ENCODE assay signal across 38 mouse cellular contexts in the genomic region with DNA sequence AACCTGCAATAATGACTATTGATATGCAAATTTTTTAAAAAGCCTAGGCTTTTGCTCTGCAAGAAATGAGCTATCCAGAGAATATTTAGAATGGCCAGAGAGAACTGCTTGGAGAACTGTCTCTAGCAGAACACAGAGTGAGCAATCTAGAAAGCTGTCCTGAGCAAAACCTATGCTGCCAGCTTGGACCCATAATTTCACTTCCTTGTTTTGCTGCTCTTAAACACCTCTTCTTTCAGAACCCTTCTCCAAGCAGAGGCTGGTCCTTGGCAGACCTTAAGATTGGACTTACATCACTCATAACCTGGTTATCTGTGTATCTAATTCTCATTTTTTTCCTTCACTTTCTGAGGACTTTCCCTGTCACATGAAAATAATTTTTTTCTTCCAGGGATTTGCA. TPM values are rescaled to one million over a fixed set of nuclear protein-coding genes. Genes with fewer than 3 reads are reported as not detected.
"Had no signal": no experiment of that assay in that cellular context is flagged by ENCODE, and none has a peak within 500 bp of the region (broad histone marks: within the 10 kb centered on the region; RNA-seq: fewer than 3 reads in every experiment).

No protein-coding gene starts in this region.

- H3K4me2 ChIP-seq: heart, embryonic 11.5 days; heart, embryonic 13.5 days; heart, embryonic 15.5 days; hindbrain, embryonic 13.5 days; hindbrain, embryonic 15.5 days; kidney, embryonic 15.5 days; limb, embryonic 13.5 days; limb, embryonic 15.5 days had no signal

- DNase-seq: gastrocnemius, adult 2 months; gastrocnemius, postnatal 10 days; gastrocnemius, postnatal 25 days; heart, adult 11 months; heart, adult 2 months; heart, postnatal 14 days; heart, postnatal 36 days; kidney, adult 11 months; kidney, adult 2 months; kidney, adult 9 months; kidney, postnatal 14 days; kidney, postnatal 36 days; layer of hippocampus, adult 9-11 months; layer of hippocampus, postnatal 36 days; left cerebral cortex, postnatal 4 days had no signal

- H3K27ac ChIP-seq: gastrocnemius, adult 2 months; heart, adult 2 months; heart, embryonic 13.5 days; heart, embryonic 15.5 days; hindbrain, embryonic 13.5 days; hindbrain, embryonic 15.5 days; hindbrain, postnatal 0 days; kidney, embryonic 15.5 days; kidney, postnatal 0 days; limb, embryonic 13.5 days; limb, embryonic 15.5 days had no signal

- H3K27me3 ChIP-seq: heart, embryonic 13.5 days; heart, embryonic 15.5 days; hindbrain, embryonic 13.5 days; hindbrain, embryonic 15.5 days; kidney, embryonic 15.5 days; limb, embryonic 13.5 days; limb, embryonic 15.5 days had no signal

- ATAC-seq: hindbrain, postnatal 0 days; intestine, embryonic 16.5 days had no signal

- H3K4me1 ChIP-seq: heart, embryonic 13.5 days; heart, embryonic 15.5 days; hindbrain, embryonic 13.5 days; hindbrain, embryonic 15.5 days; kidney, embryonic 15.5 days; limb, embryonic 13.5 days; limb, embryonic 15.5 days had no signal

- H3K36me3 ChIP-seq: heart, embryonic 13.5 days; heart, embryonic 15.5 days; hindbrain, embryonic 13.5 days; hindbrain, embryonic 15.5 days; kidney, embryonic 15.5 days; limb, embryonic 13.5 days; limb, embryonic 15.5 days had no signal

- H3K4me3 ChIP-seq: gastrocnemius, adult 2 months; heart, adult 2 months; heart, embryonic 13.5 days; heart, embryonic 15.5 days; hindbrain, embryonic 13.5 days; hindbrain, embryonic 15.5 days; kidney, embryonic 15.5 days; limb, embryonic 13.5 days; limb, embryonic 15.5 days had no signal

- H3K9ac ChIP-seq: heart, embryonic 13.5 days; heart, embryonic 15.5 days; hindbrain, embryonic 13.5 days; hindbrain, embryonic 15.5 days; kidney, embryonic 15.5 days; limb, embryonic 13.5 days; limb, embryonic 15.5 days had no signal

- H3K9me3 ChIP-seq: heart, embryonic 13.5 days; heart, embryonic 15.5 days; hindbrain, embryonic 13.5 days; hindbrain, embryonic 15.5 days; kidney, embryonic 15.5 days; limb, embryonic 13.5 days; limb, embryonic 15.5 days had no signal

RNA-seq across cellular contexts. Expression of a gene that starts 8.9 kb away (rescaled TPM):
- total RNA-seq: gastrocnemius, adult 2 months; gastrocnemius, postnatal 10 days; gastrocnemius, postnatal 25 days; gastrocnemius, postnatal 4 days; heart, adult 2 months; heart, postnatal 14 days; heart, postnatal 36 days; hematopoietic stem cell, adult 5-6 weeks; hindbrain, postnatal 0 days; layer of hippocampus, adult 18-20 months; layer of hippocampus, adult 8-10 months; layer of hippocampus, postnatal 14 days; layer of hippocampus, postnatal 36 days; left cerebral cortex, adult 18-20 months had no signal
- polyA plus RNA-seq: heart, adult 2 months; heart, embryonic 11.5 days; heart, embryonic 13.5 days; heart, embryonic 15.5 days; hindbrain, embryonic 11.5 days; hindbrain, embryonic 13.5 days; hindbrain, embryonic 15.5 days; intestine, embryonic 16.5 days; kidney, adult 2 months; kidney, embryonic 15.5 days; kidney, postnatal 0 days; large intestine, adult 2 months; limb, embryonic 11.5 days; limb, embryonic 13.5 days; limb, embryonic 15.5 days had no signal

RNA-seq across cellular contexts. Expression of a gene that starts 55.8 kb away (rescaled TPM):
- total RNA-seq: gastrocnemius, adult 2 months; gastrocnemius, postnatal 10 days; gastrocnemius, postnatal 25 days; gastrocnemius, postnatal 4 days; heart, adult 2 months; heart, postnatal 14 days; heart, postnatal 36 days; hematopoietic stem cell, adult 5-6 weeks; hindbrain, postnatal 0 days; layer of hippocampus, adult 18-20 months; layer of hippocampus, adult 8-10 months; layer of hippocampus, postnatal 14 days; layer of hippocampus, postnatal 36 days; left cerebral cortex, adult 18-20 months; left cerebral cortex, adult 8-10 months; left cerebral cortex, postnatal 25 days; left cerebral cortex, postnatal 4 days had no signal
- polyA plus RNA-seq: heart, adult 2 months; heart, embryonic 11.5 days; heart, embryonic 13.5 days; heart, embryonic 15.5 days; heart, postnatal 0 days; hindbrain, embryonic 11.5 days; hindbrain, embryonic 13.5 days; hindbrain, embryonic 15.5 days; hindbrain, postnatal 0 days; intestine, embryonic 16.5 days; kidney, embryonic 15.5 days; kidney, postnatal 0 days; large intestine, adult 2 months; limb, embryonic 11.5 days; limb, embryonic 13.5 days; limb, embryonic 15.5 days had no signal
